Mouse (Mus musculus): ENCODE results near the gene Rreb1. TPM values are rescaled to one million over a fixed set of nuclear protein-coding genes. Genes with fewer than 3 reads are reported as not detected.

The Rreb1 gene
- polyA plus RNA-seq, 1 experiment from 2014 or later = 13.0 TPM

GRCm38 (mm10) chr13:37838260-37839183 lies 60.3 kb downstream of the Rreb1 start:
- no peak overlapping the region for H3K9ac ChIP-seq (ENCODE audit: low read length)
- no peak overlapping the region for H3K27ac ChIP-seq (ENCODE audit: low read length)
- no peak overlapping the region for H3K4me2 ChIP-seq (ENCODE audit: low read depth, low read length)
- H3K4me1 ChIP-seq (ENCODE audit: control insufficient read depth, insufficient read depth, low read length) = peaks cover 13% of the 10 kb centered on the region
- no peak overlapping the region for H3K4me3 ChIP-seq (ENCODE audit: low read length)
- 0 out of 2 replicates have a peak, but pooled peaks have one; percentile 18 for ATAC-seq (replicated peaks; ENCODE audit: extremely low read depth, insufficient read depth, low FRiP score)
- H3K27me3 ChIP-seq (ENCODE audit: control insufficient read depth, insufficient read depth, low read length) = no peaks in the 10 kb centered on the region
- H3K36me3 ChIP-seq (ENCODE audit: control insufficient read depth, insufficient read depth) = no peaks in the 10 kb centered on the region
- 84% methylated on average over 18 of the region's 18 CpGs for WGBS
- no peaks in the 10 kb centered on the region for H3K9me3 ChIP-seq (replicated peaks; ENCODE audit: control insufficient read depth, low read length)

- ATAC-seq (replicated peaks; ENCODE audit: extremely low read depth, insufficient read depth, low FRiP score) = no peak
- WGBS = 76% methylated on average over 7 of the region's 7 CpGs
Observed at GRCm38 (mm10) chr13:37843241-37843640, 65.0 kb downstream of the Rreb1 start.

GRCm38 (mm10) chr13:37843844-37844243 lies 65.6 kb downstream of the Rreb1 start:
- peak overlapping the region; percentile 21; the same call in 1 of the 2 replicates for H3K27ac ChIP-seq (ENCODE audit: low read length)
- no peak overlapping the region for H3K4me2 ChIP-seq (ENCODE audit: low read depth, low read length)
- no peak overlapping the region for H3K4me3 ChIP-seq (ENCODE audit: low read length)
- no peaks in the 10 kb centered on the region for H3K9me3 ChIP-seq (replicated peaks; ENCODE audit: control insufficient read depth, low read length)
- 59% methylated on average over 10 of the region's 10 CpGs for WGBS
- H3K36me3 ChIP-seq (ENCODE audit: control insufficient read depth, insufficient read depth) = no peaks in the 10 kb centered on the region
- peaks cover 28% of the 10 kb centered on the region for H3K4me1 ChIP-seq (ENCODE audit: control insufficient read depth, insufficient read depth, low read length)
- H3K9ac ChIP-seq (ENCODE audit: low read length) = no peak overlapping the region
- H3K27me3 ChIP-seq (ENCODE audit: control insufficient read depth, insufficient read depth, low read length) = no peaks in the 10 kb centered on the region
- ATAC-seq (replicated peaks; ENCODE audit: extremely low read depth, insufficient read depth, low FRiP score) = no peak

More at GRCm38 (mm10) chr13:37843241-37843640, 65.0 kb downstream of the Rreb1 start:
- Histone ChIP-seq H3K9ac (ENCODE audit: low read length) (no peak overlapping the region), H3K27me3 (ENCODE audit: control insufficient read depth, insufficient read depth, low read length) (no peaks in the 10 kb centered on the region), H3K4me2 (ENCODE audit: low read depth, low read length) (no peak overlapping the region), H3K9me3 (replicated peaks; ENCODE audit: control insufficient read depth, low read length) (no peaks in the 10 kb centered on the region), H3K36me3 (ENCODE audit: control insufficient read depth, insufficient read depth) (no peaks in the 10 kb centered on the region), H3K4me3 (ENCODE audit: low read length) (no peak overlapping the region), H3K27ac (ENCODE audit: low read length) (no peak overlapping the region), H3K4me1 (ENCODE audit: control insufficient read depth, insufficient read depth, low read length) (peaks cover 28% of the 10 kb centered on the region)

- H3K4me2 ChIP-seq (ENCODE audit: low read depth, low read length) = no peak overlapping the region
- no peaks in the 10 kb centered on the region for H3K9me3 ChIP-seq (replicated peaks; ENCODE audit: control insufficient read depth, low read length)
- peak overlapping the region; percentile 16 for H3K27ac ChIP-seq (ENCODE audit: low read length)
- H3K27me3 ChIP-seq (ENCODE audit: control insufficient read depth, insufficient read depth, low read length) = no peaks in the 10 kb centered on the region
- no peak overlapping the region; the same call in 1 of the 2 replicates for H3K9ac ChIP-seq (ENCODE audit: low read length)
- no peaks in the 10 kb centered on the region for H3K36me3 ChIP-seq (ENCODE audit: control insufficient read depth, insufficient read depth)
- H3K4me3 ChIP-seq (ENCODE audit: low read length) = no peak overlapping the region
- no peak for ATAC-seq (replicated peaks; ENCODE audit: extremely low read depth, insufficient read depth, low FRiP score)
- WGBS = 62% methylated on average over 3 of the region's 3 CpGs
- H3K4me1 ChIP-seq (ENCODE audit: control insufficient read depth, insufficient read depth, low read length) = peaks cover 28% of the 10 kb centered on the region
Observed at GRCm38 (mm10) chr13:37845156-37845555, 67.0 kb downstream of the Rreb1 start.

- Histone ChIP-seq H3K27ac (ENCODE audit: low read length) (no peak overlapping the region; the same call in 1 of the 2 replicates), H3K9ac (ENCODE audit: low read length) (no peak overlapping the region; the same call in 1 of the 2 replicates), H3K4me2 (ENCODE audit: low read depth, low read length) (no peak overlapping the region), H3K9me3 (replicated peaks; ENCODE audit: control insufficient read depth, low read length) (no peaks in the 10 kb centered on the region), H3K4me3 (ENCODE audit: low read length) (no peak overlapping the region), H3K4me1 (ENCODE audit: control insufficient read depth, insufficient read depth, low read length) (peaks cover 28% of the 10 kb centered on the region), H3K36me3 (ENCODE audit: control insufficient read depth, insufficient read depth) (no peaks in the 10 kb centered on the region), H3K27me3 (ENCODE audit: control insufficient read depth, insufficient read depth, low read length) (no peaks in the 10 kb centered on the region)
- no peak for ATAC-seq (replicated peaks; ENCODE audit: extremely low read depth, insufficient read depth, low FRiP score)
- 57% methylated on average over 7 of the region's 7 CpGs for WGBS
Observed at GRCm38 (mm10) chr13:37845641-37846040, 67.4 kb downstream of the Rreb1 start.

- Histone ChIP-seq H3K27me3 (ENCODE audit: control insufficient read depth, insufficient read depth, low read length) (no peaks in the 10 kb centered on the region), H3K27ac (ENCODE audit: low read length) (no peak overlapping the region), H3K9me3 (replicated peaks; ENCODE audit: control insufficient read depth, low read length) (no peaks in the 10 kb centered on the region), H3K36me3 (ENCODE audit: control insufficient read depth, insufficient read depth) (no peaks in the 10 kb centered on the region), H3K4me3 (ENCODE audit: low read length) (no peak overlapping the region), H3K9ac (ENCODE audit: low read length) (no peak overlapping the region), H3K4me1 (ENCODE audit: control insufficient read depth, insufficient read depth, low read length) (peaks cover 30% of the 10 kb centered on the region), H3K4me2 (ENCODE audit: low read depth, low read length) (no peak overlapping the region)
- WGBS = 74% methylated on average over 11 of the region's 11 CpGs
- no peak for ATAC-seq (replicated peaks; ENCODE audit: extremely low read depth, insufficient read depth, low FRiP score)
Observed at GRCm38 (mm10) chr13:37846507-37846906, 68.3 kb downstream of the Rreb1 start.

GRCm38 (mm10) chr13:37846962-37847570 lies 68.9 kb downstream of the Rreb1 start:
- 78% methylated on average over 9 of the region's 9 CpGs for WGBS
- H3K9ac ChIP-seq (ENCODE audit: low read length) = no peak overlapping the region

GRCm38 (mm10) chr13:37847601-37848358 lies 69.6 kb downstream of the Rreb1 start:
- no peak for ATAC-seq (replicated peaks; ENCODE audit: extremely low read depth, insufficient read depth, low FRiP score)

More at GRCm38 (mm10) chr13:37846962-37847570, 68.9 kb downstream of the Rreb1 start:
- Histone ChIP-seq H3K4me1 (ENCODE audit: control insufficient read depth, insufficient read depth, low read length) (peaks cover 35% of the 10 kb centered on the region), H3K4me3 (ENCODE audit: low read length) (no peak overlapping the region), H3K27ac (ENCODE audit: low read length) (no peak overlapping the region), H3K9me3 (replicated peaks; ENCODE audit: control insufficient read depth, low read length) (no peaks in the 10 kb centered on the region), H3K27me3 (ENCODE audit: control insufficient read depth, insufficient read depth, low read length) (no peaks in the 10 kb centered on the region), H3K36me3 (ENCODE audit: control insufficient read depth, insufficient read depth) (no peaks in the 10 kb centered on the region), H3K4me2 (ENCODE audit: low read depth, low read length) (no peak overlapping the region)
- ATAC-seq (replicated peaks; ENCODE audit: extremely low read depth, insufficient read depth, low FRiP score) = no peak

More at GRCm38 (mm10) chr13:37847601-37848358, 69.6 kb downstream of the Rreb1 start:
- Histone ChIP-seq H3K9me3 (replicated peaks; ENCODE audit: control insufficient read depth, low read length) (no peaks in the 10 kb centered on the region), H3K9ac (ENCODE audit: low read length) (no peak overlapping the region), H3K27ac (ENCODE audit: low read length) (no peak overlapping the region), H3K4me3 (ENCODE audit: low read length) (no peak overlapping the region), H3K4me1 (ENCODE audit: control insufficient read depth, insufficient read depth, low read length) (peaks cover 41% of the 10 kb centered on the region), H3K4me2 (ENCODE audit: low read depth, low read length) (no peak overlapping the region), H3K27me3 (ENCODE audit: control insufficient read depth, insufficient read depth, low read length) (no peaks in the 10 kb centered on the region), H3K36me3 (ENCODE audit: control insufficient read depth, insufficient read depth) (no peaks in the 10 kb centered on the region)
- 79% methylated on average over 16 of the region's 17 CpGs for WGBS

Data from heart, embryonic 16.5 days (tissue).